Mouse (Mus musculus): Measurements from ENCODE around the gene Hbs1l.

GRCm38 (mm10) chr10:21270905-21271304, 24.9 kb upstream of the Hbs1l start:
- TF ChIP-seq CTCF (IDR thresholded peaks at IDR 0.05; ENCODE audit: insufficient read depth, low read length): no peak
- TF ChIP-seq POLR2A (IDR thresholded peaks at IDR 0.05; ENCODE audit: borderline replicate concordance, extremely low read depth, low read depth, low read length): no peak
